Mouse (Mus musculus) embryonic facial prominence, embryonic 10.5 days (tissue): Measurements from ENCODE around the gene Chmp6. TPM values are rescaled to one million over a fixed set of nuclear protein-coding genes. Genes with fewer than 3 reads are reported as not detected.

Source experiments
- DNase-seq: peaks from one replicate; pipeline ENCODE4 v3.0.0-alpha.2; 2017; ENCODE audit warnings: low spot score
- H3K27ac ChIP-seq: fragments of 300-500 bp; sonication (generic); replicated peaks from 2 replicates; pipeline ENCODE4 v1.5.1; 2016; ENCODE audit warnings: mild to moderate bottlenecking
- H3K27me3 ChIP-seq: fragments of 300-500 bp; sonication (generic); replicated peaks from 2 replicates; pipeline ENCODE4 v1.6.1; 2016; ENCODE audit warnings: low read depth, mild to moderate bottlenecking; ENCODE audit not compliant: poor library complexity, severe bottlenecking
- H3K36me3 ChIP-seq: fragments of 300-500 bp; sonication (generic); replicated peaks from 2 replicates; pipeline ENCODE4 v1.6.1; 2016; ENCODE audit warnings: mild to moderate bottlenecking, moderate library complexity
- H3K4me1 ChIP-seq: fragments of 300-500 bp; sonication (generic); 2 replicates; pipeline ENCODE4 v1.6.1; 2016
- H3K4me3 ChIP-seq: fragments of 300-500 bp; sonication (generic); 2 replicates; pipeline ENCODE4 v1.5.1; 2016; ENCODE audit warnings: mild to moderate bottlenecking, moderate library complexity
- H3K9me3 ChIP-seq: fragments of 300-500 bp; sonication (generic); 2 replicates; pipeline ENCODE4 v1.6.1; 2016; ENCODE audit warnings: mild to moderate bottlenecking
- WGBS: fragments of 180-500 bp; shearing (Covaris S2); methylation state at CpG from one replicate; pipeline ENCODE4 v1.1.7; 2016; 5-methylcytosine and 5-hydroxymethylcytosine counted together
- polyA plus RNA-seq: library from polyadenylated mRNA; unstranded; fragments of >200 nt; fragmentation: Nextera tagmentation; extraction: Ambion mirVana; gene quantifications from 2 replicates; pipeline ENCODE4 v1.2.1, GENCODE M21; 2016

The Chmp6 gene
- polyA plus RNA-seq, 1 experiment from 2014 or later = 120 TPM

GRCm38 (mm10) chr11:119893667-119894236 is 19.5 kb upstream of the Chmp6 start:
- no peaks in the 10 kb centered on the region for H3K27me3 ChIP-seq
- peaks cover 95% of the 10 kb centered on the region for H3K36me3 ChIP-seq
- no peak overlapping the region for H3K27ac ChIP-seq
- WGBS = 76% methylated on average over 10 of the region's 10 CpGs
- H3K4me3 ChIP-seq = no peak overlapping the region
- H3K4me1 ChIP-seq = no peaks in the 10 kb centered on the region
- no peak for DNase-seq
- no peaks in the 10 kb centered on the region for H3K9me3 ChIP-seq

- Histone ChIP-seq H3K27ac (no peak overlapping the region), H3K27me3 (no peaks in the 10 kb centered on the region), H3K9me3 (no peaks in the 10 kb centered on the region), H3K36me3 (peaks cover 95% of the 10 kb centered on the region), H3K4me1 (no peaks in the 10 kb centered on the region), H3K4me3 (no peak overlapping the region)
- DNase-seq = no peak
- WGBS = 62% methylated on average over 6 of the region's 6 CpGs
These were observed 18.6 kb upstream of the Chmp6 start for GRCm38 (mm10) chr11:119894634-119895033.

GRCm38 (mm10) chr11:119897041-119897440 is 16.2 kb upstream of the Chmp6 start:
- no peaks in the 10 kb centered on the region for H3K4me1 ChIP-seq
- DNase-seq = no peak
- H3K9me3 ChIP-seq = no peaks in the 10 kb centered on the region
- H3K27me3 ChIP-seq = no peaks in the 10 kb centered on the region
- H3K4me3 ChIP-seq = no peak overlapping the region
- peaks cover 72% of the 10 kb centered on the region for H3K36me3 ChIP-seq
- no peak overlapping the region for H3K27ac ChIP-seq
- 84% methylated on average over 9 of the region's 9 CpGs for WGBS

GRCm38 (mm10) chr11:119898976-119899375 is 14.3 kb upstream of the Chmp6 start:
- DNase-seq = no peak
- H3K4me1 ChIP-seq = no peaks in the 10 kb centered on the region
- no peak overlapping the region for H3K27ac ChIP-seq
- peaks cover 56% of the 10 kb centered on the region for H3K36me3 ChIP-seq
- no peak overlapping the region for H3K4me3 ChIP-seq
- H3K9me3 ChIP-seq = no peaks in the 10 kb centered on the region
- whole genome bisulfite sequencing = 89% methylated on average over 11 of the region's 11 CpGs
- no peaks in the 10 kb centered on the region for H3K27me3 ChIP-seq

DNA sequence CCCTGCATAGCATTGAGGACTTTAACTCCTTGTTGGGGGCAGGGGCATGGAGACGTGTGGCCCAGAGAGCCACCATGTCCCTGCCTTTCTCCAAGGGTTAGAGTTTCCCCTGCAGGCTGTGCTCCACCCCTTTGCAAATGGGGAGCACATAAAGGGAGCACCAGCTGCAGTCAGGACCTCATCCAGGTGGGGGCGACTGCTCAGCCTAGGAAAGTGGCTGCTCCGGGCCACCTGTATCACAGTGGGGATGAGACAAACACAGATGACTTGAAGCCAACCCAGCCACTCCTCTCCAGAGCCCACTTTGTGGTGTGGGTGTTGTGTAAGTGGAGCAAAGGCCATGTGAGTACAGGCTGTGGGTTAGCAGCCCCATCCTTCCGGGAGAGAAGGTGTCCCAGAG is 12.1 kb upstream of the Chmp6 start:
- Histone ChIP-seq H3K4me1 (peaks cover 8% of the 10 kb centered on the region), H3K27ac (no peak overlapping the region), H3K9me3 (no peaks in the 10 kb centered on the region), H3K36me3 (peaks cover 34% of the 10 kb centered on the region), H3K27me3 (peaks cover 5% of the 10 kb centered on the region; the same call in 1 of the 2 replicates), H3K4me3 (no peak overlapping the region)
- WGBS = 76% methylated on average over 4 of the region's 4 CpGs
- no peak for DNase-seq

- Histone ChIP-seq H3K9me3 (no peaks in the 10 kb centered on the region), H3K27ac (no peak overlapping the region), H3K4me1 (peaks cover 8% of the 10 kb centered on the region), H3K4me3 (no peak overlapping the region), H3K27me3 (peaks cover 13% of the 10 kb centered on the region; the same call in 1 of the 2 replicates), H3K36me3 (peaks cover 18% of the 10 kb centered on the region)
- WGBS = 87% methylated on average over 4 of the region's 4 CpGs
- no peak for DNase-seq
These were observed 10.3 kb upstream of the Chmp6 start for GRCm38 (mm10) chr11:119902891-119903290.

- H3K4me3 ChIP-seq = no peak overlapping the region
- H3K9me3 ChIP-seq = no peaks in the 10 kb centered on the region
- whole genome bisulfite sequencing = 31% methylated on average over 5 of the region's 5 CpGs
- no peak overlapping the region; the same call in 1 of the 2 replicates for H3K27ac ChIP-seq
- H3K36me3 ChIP-seq = no peaks in the 10 kb centered on the region
- H3K4me1 ChIP-seq = peaks cover 18% of the 10 kb centered on the region
- peak; percentile 75 for DNase-seq
- H3K27me3 ChIP-seq = peaks cover 21% of the 10 kb centered on the region; the same call in 1 of the 2 replicates
These were observed 8.5 kb upstream of the Chmp6 start for GRCm38 (mm10) chr11:119904621-119905286.

GRCm38 (mm10) chr11:119905794-119906193 is 7.4 kb upstream of the Chmp6 start:
- H3K9me3 ChIP-seq = no peaks in the 10 kb centered on the region
- H3K36me3 ChIP-seq = no peaks in the 10 kb centered on the region
- no peak overlapping the region for H3K27ac ChIP-seq
- H3K4me1 ChIP-seq = peaks cover 23% of the 10 kb centered on the region
- H3K27me3 ChIP-seq = peaks cover 21% of the 10 kb centered on the region; the same call in 1 of the 2 replicates
- 85% methylated on average over 5 of the region's 5 CpGs for WGBS
- DNase-seq = no peak
- no peak overlapping the region for H3K4me3 ChIP-seq

GRCm38 (mm10) chr11:119907006-119907650 is 6.1 kb upstream of the Chmp6 start:
- 45% methylated on average over 7 of the region's 7 CpGs for WGBS
- no peak overlapping the region for H3K27ac ChIP-seq
- H3K9me3 ChIP-seq = no peaks in the 10 kb centered on the region

DNA sequence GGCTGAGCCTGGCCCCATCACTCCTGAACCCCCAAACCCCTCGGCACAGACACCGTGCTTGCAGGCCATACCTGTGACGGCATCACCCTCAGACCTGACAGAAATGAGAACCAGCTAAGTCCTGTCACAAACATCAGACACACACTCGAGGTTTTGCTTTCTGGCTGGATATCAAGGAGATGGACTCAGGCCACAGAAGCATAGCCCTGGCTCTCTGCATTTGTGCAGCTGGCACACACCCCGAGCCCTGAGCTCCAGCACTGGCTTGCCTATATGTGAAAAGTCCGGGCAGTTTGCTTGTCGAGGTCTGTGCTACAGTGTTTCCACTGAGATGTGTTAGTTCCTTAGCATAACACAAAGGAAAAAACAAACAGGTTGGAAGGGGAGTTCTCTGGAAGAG is 5.5 kb upstream of the Chmp6 start:
- Histone ChIP-seq H3K4me1 (peaks cover 27% of the 10 kb centered on the region), H3K27ac (no peak overlapping the region), H3K27me3 (peaks cover 21% of the 10 kb centered on the region; the same call in 1 of the 2 replicates), H3K36me3 (no peaks in the 10 kb centered on the region), H3K4me3 (no peak overlapping the region), H3K9me3 (no peaks in the 10 kb centered on the region)
- no peak for DNase-seq
- 54% methylated on average over 7 of the region's 7 CpGs for WGBS

More at GRCm38 (mm10) chr11:119907006-119907650, 6.1 kb upstream of the Chmp6 start:
- peaks cover 21% of the 10 kb centered on the region; the same call in 1 of the 2 replicates for H3K27me3 ChIP-seq
- no peak overlapping the region for H3K4me3 ChIP-seq
- peaks cover 23% of the 10 kb centered on the region for H3K4me1 ChIP-seq
- H3K36me3 ChIP-seq = no peaks in the 10 kb centered on the region
- DNase-seq = no peak

DNA sequence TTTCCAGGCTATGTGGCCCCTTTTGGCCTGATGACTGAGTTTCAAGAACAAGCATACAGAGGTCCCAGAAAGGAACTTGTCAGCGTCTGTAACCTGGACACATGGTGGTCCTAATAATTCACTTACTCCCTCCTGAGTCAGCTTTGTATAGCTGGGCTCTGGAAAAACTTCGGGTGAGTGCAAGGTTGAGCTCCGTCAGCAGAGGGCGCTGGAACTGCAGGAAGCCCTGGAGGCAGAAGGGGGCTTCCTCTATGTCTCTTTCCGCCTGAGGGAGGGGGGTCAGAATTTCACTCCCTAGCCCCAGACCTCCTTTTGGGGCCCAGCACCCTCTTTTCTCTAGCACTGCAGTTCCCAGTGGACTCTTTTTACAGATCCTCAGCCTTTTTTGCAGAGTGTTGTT is 3.8 kb upstream of the Chmp6 start:
- Histone ChIP-seq H3K4me1 (peaks cover 40% of the 10 kb centered on the region), H3K36me3 (no peaks in the 10 kb centered on the region), H3K27me3 (peaks cover 21% of the 10 kb centered on the region; the same call in 1 of the 2 replicates), H3K4me3 (peak overlapping the region; percentile 30; the same call in 1 of the 2 replicates), H3K9me3 (no peaks in the 10 kb centered on the region), H3K27ac (peak overlapping the region; percentile 57)
- 2% methylated on average over 5 of the region's 5 CpGs for WGBS
- DNase-seq = peak; percentile 82

GRCm38 (mm10) chr11:119912845-119913244 is 396 bp upstream of the Chmp6 start:
- peaks cover 27% of the 10 kb centered on the region for H3K36me3 ChIP-seq
- 0 out of 2 replicates have a peak, but pooled peaks cover 8% of the 10 kb centered on the region for H3K27me3 ChIP-seq
- H3K4me3 ChIP-seq = peak overlapping the region; percentile 85
- no peaks in the 10 kb centered on the region for H3K9me3 ChIP-seq
- WGBS = 5% methylated on average over 7 of the region's 7 CpGs
- H3K27ac ChIP-seq = peak overlapping the region; percentile 97
- DNase-seq = no peak
- peaks cover 52% of the 10 kb centered on the region for H3K4me1 ChIP-seq
